Comparison of ENCODE assay signal across 8 mouse cellular contexts in the genomic region with DNA sequence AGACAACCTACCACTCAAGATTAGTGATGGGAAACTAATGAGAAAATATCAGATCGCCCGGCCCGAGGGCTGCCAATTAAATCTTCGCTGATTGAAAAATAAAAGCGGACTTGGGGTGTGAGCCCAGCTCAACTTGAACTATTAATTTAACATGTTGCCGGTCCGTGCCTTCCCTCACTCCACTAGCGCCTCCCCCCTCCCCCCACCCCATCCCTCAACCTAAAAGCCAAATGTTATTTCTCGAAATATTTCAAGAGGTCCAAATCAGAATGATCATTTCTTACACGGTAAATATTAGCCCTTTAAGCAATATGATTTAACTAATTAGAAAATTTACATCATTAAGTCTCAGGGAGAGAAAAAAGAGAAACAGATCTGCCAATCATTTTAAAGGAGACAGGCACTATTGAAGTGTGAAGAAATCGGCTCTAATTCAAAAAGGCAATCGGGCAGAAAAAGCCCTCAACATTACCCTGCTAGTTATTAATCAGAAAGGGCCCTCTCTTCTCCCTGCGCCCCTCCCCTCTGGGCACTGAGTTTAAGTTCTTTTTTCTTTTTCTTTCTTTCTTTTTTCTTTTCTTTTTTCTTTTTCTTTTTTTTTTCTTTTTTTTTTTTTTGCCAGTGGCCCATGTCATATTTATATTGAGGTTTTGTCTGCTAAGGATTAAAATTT.
DNase-seq lines count a peak whose midpoint lies in the region; ATAC-seq lines count a peak whose summit lies in the region.

No protein-coding gene starts in this region.

- WGBS in liver, embryonic 11.5 days = 8% methylated on average over 13 of the region's 13 CpGs
- WGBS in forebrain, embryonic 11.5 days = 2% methylated on average over 13 of the region's 13 CpGs
- 3% methylated on average over 13 of the region's 13 CpGs for WGBS in limb, embryonic 13.5 days
- 5% methylated on average over 13 of the region's 13 CpGs for WGBS in stomach, embryonic 14.5 days

- no peak for ATAC-seq in liver, embryonic 11.5 days (replicated peaks; ENCODE audit: low FRiP score)
- peak; percentile 40 for ATAC-seq in forebrain, embryonic 11.5 days (replicated peaks; ENCODE audit: low FRiP score)
- ATAC-seq in limb, embryonic 13.5 days (ENCODE audit: low FRiP score, low read depth) = no peak
- no peak for ATAC-seq in stomach, embryonic 14.5 days (ENCODE audit: insufficient number of reproducible peaks, insufficient read depth, low FRiP score, low read depth)

- peaks cover 84% of the 10 kb centered on the region for H3K27me3 ChIP-seq in liver, embryonic 11.5 days (replicated peaks; ENCODE audit: control insufficient read depth, insufficient read depth, low read length)
- H3K27me3 ChIP-seq in forebrain, embryonic 11.5 days (ENCODE audit: control insufficient read depth, insufficient read depth, low read length) = peaks cover 26% of the 10 kb centered on the region
- H3K27me3 ChIP-seq in limb, embryonic 13.5 days = peaks cover 91% of the 10 kb centered on the region
- no peaks in the 10 kb centered on the region for H3K27me3 ChIP-seq in stomach, embryonic 14.5 days (ENCODE audit: control insufficient read depth, insufficient read depth, low read length)

- H3K4me2 ChIP-seq in liver, embryonic 11.5 days = peak overlapping the region; percentile 56
- H3K4me2 ChIP-seq in forebrain, embryonic 11.5 days (ENCODE audit: low read depth, low read length, severe bottlenecking) = peak overlapping the region; percentile 51
- H3K4me2 ChIP-seq in limb, embryonic 13.5 days (replicated peaks) = peak overlapping the region; percentile 50
- peak overlapping the region; percentile 59 for H3K4me2 ChIP-seq in stomach, embryonic 14.5 days (replicated peaks; ENCODE audit: low read depth, low read length)

- no peak overlapping the region for H3K27ac ChIP-seq in liver, embryonic 11.5 days (ENCODE audit: low read depth, low read length)
- H3K27ac ChIP-seq in forebrain, embryonic 11.5 days (ENCODE audit: low read depth, low read length) = peak overlapping the region; percentile 33
- no peak overlapping the region for H3K27ac ChIP-seq in limb, embryonic 13.5 days
- H3K27ac ChIP-seq in stomach, embryonic 14.5 days (ENCODE audit: low read length) = no peak overlapping the region

- no peak overlapping the region for H3K9ac ChIP-seq in liver, embryonic 11.5 days (ENCODE audit: low read depth, low read length)
- H3K9ac ChIP-seq in forebrain, embryonic 11.5 days (ENCODE audit: low read length) = peak overlapping the region; percentile 30; the same call in 1 of the 2 replicates
- H3K9ac ChIP-seq in limb, embryonic 13.5 days = no peak overlapping the region
- H3K9ac ChIP-seq in stomach, embryonic 14.5 days (replicated peaks; ENCODE audit: low read depth, low read length) = 0 out of 2 replicates have a peak overlapping the region, but pooled peaks have one; percentile 14

- peaks cover 7% of the 10 kb centered on the region; the same call in 1 of the 2 replicates for H3K4me1 ChIP-seq in liver, embryonic 11.5 days (replicated peaks; ENCODE audit: control insufficient read depth, insufficient read depth, low read length)
- H3K4me1 ChIP-seq in forebrain, embryonic 11.5 days (replicated peaks; ENCODE audit: control insufficient read depth, insufficient read depth, low read length) = peaks cover 34% of the 10 kb centered on the region
- H3K4me1 ChIP-seq in limb, embryonic 13.5 days = peaks cover 33% of the 10 kb centered on the region
- peaks cover 36% of the 10 kb centered on the region for H3K4me1 ChIP-seq in stomach, embryonic 14.5 days (ENCODE audit: control insufficient read depth, insufficient read depth, low read length)

- no peaks in the 10 kb centered on the region for H3K36me3 ChIP-seq in liver, embryonic 11.5 days (ENCODE audit: control insufficient read depth, insufficient read depth, low read length)
- H3K36me3 ChIP-seq in forebrain, embryonic 11.5 days (ENCODE audit: control insufficient read depth, insufficient read depth, low read length) = no peaks in the 10 kb centered on the region
- H3K36me3 ChIP-seq in limb, embryonic 13.5 days = no peaks in the 10 kb centered on the region
- no peaks in the 10 kb centered on the region for H3K36me3 ChIP-seq in stomach, embryonic 14.5 days (ENCODE audit: control insufficient read depth, insufficient read depth, low read length)

- H3K4me3 ChIP-seq in liver, embryonic 11.5 days (ENCODE audit: low read depth, low read length) = no peak overlapping the region
- H3K4me3 ChIP-seq in forebrain, embryonic 11.5 days (ENCODE audit: low read depth, low read length) = peak overlapping the region; percentile 15
- H3K4me3 ChIP-seq in limb, embryonic 13.5 days = peak overlapping the region; percentile 27; the same call in 1 of the 2 replicates
- peak overlapping the region; percentile 30 for H3K4me3 ChIP-seq in stomach, embryonic 14.5 days (ENCODE audit: low read depth, low read length)

- no peaks in the 10 kb centered on the region for H3K9me3 ChIP-seq in liver, embryonic 11.5 days (ENCODE audit: control insufficient read depth, low read length)
- no peaks in the 10 kb centered on the region for H3K9me3 ChIP-seq in forebrain, embryonic 11.5 days (ENCODE audit: control insufficient read depth, low read length)
- H3K9me3 ChIP-seq in limb, embryonic 13.5 days = no peaks in the 10 kb centered on the region
- no peaks in the 10 kb centered on the region for H3K9me3 ChIP-seq in stomach, embryonic 14.5 days (ENCODE audit: control insufficient read depth, low read depth, low read length)

- no peak for DNase-seq in liver, embryonic 11.5 days (ENCODE audit: low spot score)
- no peak for DNase-seq in liver
- DNase-seq in forebrain, embryonic 11.5 days (ENCODE audit: low spot score) = peak; percentile 77
- DNase-seq in right cerebral cortex, postnatal 25 days = no peak
- DNase-seq in kidney, postnatal 14 days = no peak
- DNase-seq in spleen, postnatal 14 days (ENCODE audit: low spot score in 2 of 2) = no peak

Comparison
In these comparisons a context has a peak if more than half of its experiments do, and no peak if none do; other contexts are left out.
1. H3K9ac ChIP-seq: peak in forebrain, embryonic 11.5 days (single experiment) and stomach, embryonic 14.5 days (single experiment); none in liver, embryonic 11.5 days (single experiment) and limb, embryonic 13.5 days (single experiment).
2. Peak in every context shown above with its lines, with median percentiles within 50 percentile points of each other: H3K4me2 ChIP-seq.